Mouse (Mus musculus): Measurements from ENCODE around the gene Msx2. TPM values are rescaled to one million over a fixed set of nuclear protein-coding genes. Genes with fewer than 3 reads are reported as not detected.

Msx2 gene
- polyA plus RNA-seq, 1 experiment from 2014 or later = 23.0 TPM

- H3K4me3 ChIP-seq (ENCODE audit: low read depth, low read length) = peak overlapping the region; percentile 25
- peaks cover 94% of the 10 kb centered on the region for H3K27me3 ChIP-seq (ENCODE audit: control insufficient read depth, insufficient read depth, low read length)
- DNase-seq (ENCODE audit: low spot score, missing footprints) (peak; percentile 95), ATAC-seq (ENCODE audit: low FRiP score) (peak; percentile 25; the same call in 1 of the 2 replicates)
- peaks cover 40% of the 10 kb centered on the region for H3K4me1 ChIP-seq (ENCODE audit: control insufficient read depth, insufficient read depth, low read length)
- H3K9ac ChIP-seq (ENCODE audit: low read length) = peak overlapping the region; percentile 40; the same call in 1 of the 2 replicates
- no peaks in the 10 kb centered on the region for H3K36me3 ChIP-seq (ENCODE audit: control insufficient read depth, insufficient read depth, low read length)
- no peak overlapping the region for H3K27ac ChIP-seq (ENCODE audit: low read depth, low read length)
- peak overlapping the region; percentile 53 for H3K4me2 ChIP-seq
- WGBS = 0% methylated on average over 51 of the region's 51 CpGs
- no peaks in the 10 kb centered on the region for H3K9me3 ChIP-seq (ENCODE audit: control insufficient read depth, low read length)
Measured at GRCm38 (mm10) chr13:53461855-53462648, 10.8 kb downstream of the Msx2 start.

GRCm38 (mm10) chr13:53461346-53461745, 11.5 kb downstream of the Msx2 start:
- H3K27me3 ChIP-seq (ENCODE audit: control insufficient read depth, insufficient read depth, low read length) = peaks cover 94% of the 10 kb centered on the region
- no peak overlapping the region for H3K27ac ChIP-seq (ENCODE audit: low read depth, low read length)
- no peaks in the 10 kb centered on the region for H3K9me3 ChIP-seq (ENCODE audit: control insufficient read depth, low read length)
- no peak for DNase-seq (ENCODE audit: low spot score, missing footprints)
- 10% methylated on average over 2 of the region's 2 CpGs for WGBS
- peaks cover 39% of the 10 kb centered on the region for H3K4me1 ChIP-seq (ENCODE audit: control insufficient read depth, insufficient read depth, low read length)
- no peak for ATAC-seq (ENCODE audit: low FRiP score)
- no peak overlapping the region for H3K4me3 ChIP-seq (ENCODE audit: low read depth, low read length)
- H3K4me2 ChIP-seq = no peak overlapping the region
- no peak overlapping the region for H3K9ac ChIP-seq (ENCODE audit: low read length)
- no peaks in the 10 kb centered on the region for H3K36me3 ChIP-seq (ENCODE audit: control insufficient read depth, insufficient read depth, low read length)

- no peak for ATAC-seq (ENCODE audit: low FRiP score)
- DNase-seq (ENCODE audit: low spot score, missing footprints) = no peak
- no peak overlapping the region for H3K9ac ChIP-seq (ENCODE audit: low read length)
- no peak overlapping the region for H3K4me2 ChIP-seq
- H3K27ac ChIP-seq (ENCODE audit: low read depth, low read length) = no peak overlapping the region
- H3K27me3 ChIP-seq (ENCODE audit: control insufficient read depth, insufficient read depth, low read length) = peaks cover 76% of the 10 kb centered on the region
- H3K4me1 ChIP-seq (ENCODE audit: control insufficient read depth, insufficient read depth, low read length) = peaks cover 33% of the 10 kb centered on the region
- H3K9me3 ChIP-seq (ENCODE audit: control insufficient read depth, low read length) = no peaks in the 10 kb centered on the region
- WGBS = 59% methylated on average over 4 of the region's 4 CpGs
- H3K4me3 ChIP-seq (ENCODE audit: low read depth, low read length) = no peak overlapping the region
- H3K36me3 ChIP-seq (ENCODE audit: control insufficient read depth, insufficient read depth, low read length) = no peaks in the 10 kb centered on the region
Measured at GRCm38 (mm10) chr13:53458766-53459165, 14.1 kb downstream of the Msx2 start.

- peak; percentile 95 for DNase-seq (ENCODE audit: low spot score, missing footprints)
- Histone ChIP-seq H3K27ac (ENCODE audit: low read depth, low read length) (peak overlapping the region; percentile 62; the same call in 1 of the 2 replicates), H3K9ac (ENCODE audit: low read length) (peak overlapping the region; percentile 33; the same call in 1 of the 2 replicates), H3K9me3 (ENCODE audit: control insufficient read depth, low read length) (no peaks in the 10 kb centered on the region), H3K36me3 (ENCODE audit: control insufficient read depth, insufficient read depth, low read length) (no peaks in the 10 kb centered on the region), H3K4me3 (ENCODE audit: low read depth, low read length) (peak overlapping the region; percentile 10; the same call in 1 of the 2 replicates), H3K4me2 (peak overlapping the region; percentile 45), H3K4me1 (ENCODE audit: control insufficient read depth, insufficient read depth, low read length) (peaks cover 15% of the 10 kb centered on the region), H3K27me3 (ENCODE audit: control insufficient read depth, insufficient read depth, low read length) (peaks cover 66% of the 10 kb centered on the region)
- WGBS = 2% methylated on average over 21 of the region's 21 CpGs
- ATAC-seq (ENCODE audit: low FRiP score) = peak; percentile 89
Measured at GRCm38 (mm10) chr13:53454794-53455672, 17.8 kb downstream of the Msx2 start.

GRCm38 (mm10) chr13:53453927-53454326, 18.9 kb downstream of the Msx2 start:
- WGBS = 82% methylated on average over 3 of the region's 3 CpGs
- Histone ChIP-seq H3K27me3 (ENCODE audit: control insufficient read depth, insufficient read depth, low read length) (peaks cover 60% of the 10 kb centered on the region), H3K4me3 (ENCODE audit: low read depth, low read length) (no peak overlapping the region)

GRCm38 (mm10) chr13:53447609-53448008, 25.3 kb downstream of the Msx2 start:
- no peak for ATAC-seq (ENCODE audit: low FRiP score)
- WGBS = 33% methylated on average over 6 of the region's 6 CpGs
- H3K4me2 ChIP-seq = no peak overlapping the region
- H3K9ac ChIP-seq (ENCODE audit: low read length) = no peak overlapping the region
- H3K4me3 ChIP-seq (ENCODE audit: low read depth, low read length) = no peak overlapping the region
- no peaks in the 10 kb centered on the region for H3K36me3 ChIP-seq (ENCODE audit: control insufficient read depth, insufficient read depth, low read length)
- H3K27me3 ChIP-seq (ENCODE audit: control insufficient read depth, insufficient read depth, low read length) = peaks cover 20% of the 10 kb centered on the region
- H3K9me3 ChIP-seq (ENCODE audit: control insufficient read depth, low read length) = no peaks in the 10 kb centered on the region
- no peak overlapping the region for H3K27ac ChIP-seq (ENCODE audit: low read depth, low read length)
- H3K4me1 ChIP-seq (ENCODE audit: control insufficient read depth, insufficient read depth, low read length) = no peaks in the 10 kb centered on the region
- DNase-seq (ENCODE audit: low spot score, missing footprints) = peak; percentile 87

More at GRCm38 (mm10) chr13:53453927-53454326, 18.9 kb downstream of the Msx2 start:
- no peaks in the 10 kb centered on the region for H3K36me3 ChIP-seq (ENCODE audit: control insufficient read depth, insufficient read depth, low read length)
- DNase-seq (ENCODE audit: low spot score, missing footprints) = peak; percentile 77
- peaks cover 15% of the 10 kb centered on the region for H3K4me1 ChIP-seq (ENCODE audit: control insufficient read depth, insufficient read depth, low read length)
- H3K4me2 ChIP-seq = peak overlapping the region; percentile 45; the same call in 1 of the 2 replicates
- no peak overlapping the region for H3K27ac ChIP-seq (ENCODE audit: low read depth, low read length)
- no peak overlapping the region for H3K9ac ChIP-seq (ENCODE audit: low read length)
- no peak for ATAC-seq (ENCODE audit: low FRiP score)
- H3K9me3 ChIP-seq (ENCODE audit: control insufficient read depth, low read length) = no peaks in the 10 kb centered on the region

GRCm38 (mm10) chr13:53443602-53444001, 29.3 kb downstream of the Msx2 start:
- no peak for ATAC-seq (ENCODE audit: low FRiP score)

GRCm38 (mm10) chr13:53442168-53442980, 30.5 kb downstream of the Msx2 start:
- Histone ChIP-seq H3K27ac (ENCODE audit: low read depth, low read length) (no peak overlapping the region), H3K36me3 (ENCODE audit: control insufficient read depth, insufficient read depth, low read length) (no peaks in the 10 kb centered on the region)

More at GRCm38 (mm10) chr13:53443602-53444001, 29.3 kb downstream of the Msx2 start:
- H3K27me3 ChIP-seq (ENCODE audit: control insufficient read depth, insufficient read depth, low read length) = no peaks in the 10 kb centered on the region; the same call in 1 of the 2 replicates
- no peaks in the 10 kb centered on the region for H3K4me1 ChIP-seq (ENCODE audit: control insufficient read depth, insufficient read depth, low read length)
- no peaks in the 10 kb centered on the region for H3K36me3 ChIP-seq (ENCODE audit: control insufficient read depth, insufficient read depth, low read length)
- H3K4me3 ChIP-seq (ENCODE audit: low read depth, low read length) = no peak overlapping the region
- DNase-seq (ENCODE audit: low spot score, missing footprints) = no peak
- H3K9ac ChIP-seq (ENCODE audit: low read length) = no peak overlapping the region
- H3K27ac ChIP-seq (ENCODE audit: low read depth, low read length) = no peak overlapping the region
- no peak overlapping the region for H3K4me2 ChIP-seq
- WGBS = 36% methylated on average over 3 of the region's 3 CpGs
- H3K9me3 ChIP-seq (ENCODE audit: control insufficient read depth, low read length) = no peaks in the 10 kb centered on the region

More at GRCm38 (mm10) chr13:53442168-53442980, 30.5 kb downstream of the Msx2 start:
- 36% methylated on average over 25 of the region's 25 CpGs for WGBS
- no peaks in the 10 kb centered on the region; the same call in 1 of the 2 replicates for H3K27me3 ChIP-seq (ENCODE audit: control insufficient read depth, insufficient read depth, low read length)
- no peak for ATAC-seq (ENCODE audit: low FRiP score)
- H3K4me1 ChIP-seq (ENCODE audit: control insufficient read depth, insufficient read depth, low read length) = no peaks in the 10 kb centered on the region
- peak overlapping the region; percentile 32 for H3K4me2 ChIP-seq
- H3K9me3 ChIP-seq (ENCODE audit: control insufficient read depth, low read length) = no peaks in the 10 kb centered on the region
- no peak overlapping the region for H3K9ac ChIP-seq (ENCODE audit: low read length)
- DNase-seq (ENCODE audit: low spot score, missing footprints) = peak; percentile 92
- no peak overlapping the region for H3K4me3 ChIP-seq (ENCODE audit: low read depth, low read length)

Data from midbrain, embryonic 11.5 days (tissue).